Mouse (Mus musculus) layer of hippocampus, postnatal 10 days (tissue): Measurements from ENCODE around the gene Etnk2. TPM values are rescaled to one million over a fixed set of nuclear protein-coding genes. Genes with fewer than 3 reads are reported as not detected.

Experiments used
- DNase-seq, 2 experiments: peaks; one replicate each; pipeline ENCODE4 v3.0.0; 2021; ENCODE audit warnings: low spot score in 2 of 2
- total RNA-seq, 2 experiments: library from RNA; stranded (reverse); gene quantifications; 2 replicates each; pipeline ENCODE4 v1.2.3; 2021

Etnk2 gene
- total RNA-seq, 2 experiments from 2014 or later = 5.3 to 7.3 TPM

GRCm38 (mm10) chr1:133382008-133382407, 18.6 kb downstream of the Etnk2 start:
- no peak for DNase-seq

GRCm38 (mm10) chr1:133382552-133383155, 19.3 kb downstream of the Etnk2 start:
- no peak for DNase-seq

GRCm38 (mm10) chr1:133383157-133383783, 19.9 kb downstream of the Etnk2 start:
- no peak for DNase-seq

DNA sequence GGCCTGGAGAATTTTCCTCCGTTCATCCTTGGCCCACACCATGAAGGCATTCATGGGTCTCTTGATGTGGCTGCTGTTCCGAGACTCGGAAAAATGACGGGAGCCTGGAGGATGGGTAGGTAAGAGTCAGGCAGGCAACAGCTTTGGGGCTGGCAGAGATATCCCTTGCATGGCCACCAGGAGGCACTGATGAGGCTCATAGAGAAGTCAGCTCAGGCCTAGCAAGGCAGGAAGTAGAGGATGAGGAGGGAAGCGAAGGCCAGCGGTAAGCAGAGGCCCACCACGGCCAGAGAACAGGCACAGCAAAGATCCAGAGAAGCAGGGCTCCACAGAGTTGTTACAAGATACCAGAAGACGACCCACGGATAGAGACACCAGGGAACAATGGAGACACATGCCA, 22.1 kb downstream of the Etnk2 start:
- peak; percentile 81 to 82 for DNase-seq

DNA sequence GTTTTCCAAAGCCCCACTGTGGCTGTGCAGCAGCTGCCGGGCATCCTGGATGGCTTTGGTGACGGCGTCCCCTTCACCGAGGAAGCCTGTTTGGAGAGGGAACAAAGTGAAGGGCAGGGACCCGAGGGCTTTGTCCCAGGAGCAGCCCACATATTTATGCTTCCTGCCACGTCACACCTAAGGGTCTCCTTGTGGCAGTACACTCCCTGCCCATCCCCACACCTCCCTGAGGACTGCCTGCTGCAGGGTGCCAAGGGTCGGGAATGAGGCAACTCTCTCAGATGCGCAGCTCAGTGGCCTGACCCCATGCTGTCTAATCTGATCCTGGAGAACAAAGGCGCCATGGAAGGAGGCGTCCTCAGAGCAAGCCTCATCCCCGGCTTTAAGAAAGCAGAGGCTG, 22.8 kb downstream of the Etnk2 start:
- DNase-seq = no peak

GRCm38 (mm10) chr1:133387539-133388268, 24.3 kb downstream of the Etnk2 start:
- no peak for DNase-seq

DNA sequence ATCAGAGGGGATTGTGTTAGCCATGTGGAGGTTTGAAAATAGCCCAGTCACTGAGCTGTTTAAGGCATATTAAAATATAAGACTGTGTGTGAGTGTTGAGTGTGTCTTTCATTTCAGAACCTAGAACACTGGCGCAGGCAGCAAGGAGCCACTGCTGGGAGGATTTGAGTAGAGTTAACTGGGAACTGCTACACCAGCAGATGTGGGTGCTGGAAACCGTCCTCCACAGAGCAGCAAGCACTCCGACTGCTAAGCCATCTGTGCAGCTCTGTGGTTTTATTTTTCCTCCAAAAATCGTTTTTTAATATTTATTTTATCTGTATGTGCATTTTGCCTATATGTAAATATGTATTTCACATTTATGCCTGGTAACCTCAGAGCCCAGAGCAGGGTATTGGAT, 31.3 kb downstream of the Etnk2 start:
- DNase-seq = no peak

DNA sequence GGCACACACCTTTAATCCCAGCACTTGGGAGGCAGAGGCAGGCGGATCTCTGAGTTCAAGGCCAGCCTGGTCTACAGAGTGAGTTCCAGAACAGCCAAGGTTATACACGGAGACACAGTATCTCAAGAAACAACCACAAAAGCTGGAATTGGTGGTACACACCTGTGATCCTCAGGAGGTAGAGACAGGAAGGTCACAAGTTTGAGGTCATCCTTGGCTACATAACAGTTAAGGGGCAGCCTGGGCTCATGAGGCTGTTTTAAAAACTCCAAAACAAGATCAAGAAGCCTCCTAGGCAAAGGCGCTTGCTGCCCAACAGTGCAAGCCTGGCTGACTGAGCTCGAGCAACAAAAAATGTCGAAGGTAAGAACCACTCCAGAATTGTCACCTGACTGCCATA, 33.3 kb downstream of the Etnk2 start:
- no peak for DNase-seq

DNA sequence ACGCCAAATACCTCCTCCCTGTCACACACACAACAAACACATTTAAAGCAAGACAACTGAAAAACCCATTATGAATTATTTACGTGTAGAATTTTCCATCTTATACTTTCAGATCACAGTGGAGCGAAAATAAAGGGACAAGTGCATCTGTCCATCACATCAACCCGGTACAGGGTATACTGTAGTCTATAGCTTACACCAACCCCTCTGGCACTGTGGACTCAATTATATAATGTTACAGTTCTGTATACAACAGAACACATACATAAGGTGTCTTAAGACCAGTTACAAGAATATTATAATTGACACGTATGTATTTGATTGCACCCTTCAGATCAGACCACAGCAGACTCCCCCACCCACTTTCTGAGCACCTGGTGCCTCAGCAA, 33.7 kb downstream of the Etnk2 start:
- DNase-seq = no peak

DNA sequence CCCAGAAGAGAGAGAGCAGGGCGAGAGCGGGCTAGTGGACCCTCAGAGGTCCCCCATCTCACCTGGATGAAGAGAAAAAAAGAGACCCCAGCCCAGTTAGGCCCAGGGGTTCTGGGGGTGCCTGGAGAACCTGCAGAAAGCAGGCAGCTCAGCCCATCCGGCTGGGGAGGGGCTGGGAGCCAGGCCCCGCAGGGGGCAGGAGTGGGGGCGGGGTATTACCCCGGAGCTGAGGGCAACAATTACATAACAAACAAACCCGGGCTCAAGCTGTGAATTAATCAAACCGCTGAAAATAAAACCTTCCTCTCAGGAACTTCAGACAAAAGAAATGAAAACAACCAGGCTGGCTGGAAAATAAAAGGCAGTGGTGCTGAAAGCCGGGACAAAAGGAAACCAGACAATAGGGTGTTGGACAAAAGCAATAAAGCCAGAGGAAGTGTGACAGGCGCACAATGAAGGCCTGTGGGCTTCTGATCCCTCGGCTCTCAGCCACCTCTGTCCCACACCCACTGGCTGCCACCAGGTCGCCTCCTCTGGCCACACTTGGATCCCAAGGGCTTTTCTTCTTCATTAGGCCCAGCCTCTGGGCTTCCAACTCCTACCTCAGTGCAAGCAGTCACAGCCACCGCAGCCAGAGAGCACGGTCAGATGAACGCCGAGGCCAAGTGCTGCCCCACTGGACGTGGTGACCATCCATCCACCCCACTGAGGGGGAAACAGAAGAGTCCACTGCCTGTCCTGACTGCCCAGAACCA, 34.3 kb downstream of the Etnk2 start:
- no peak for DNase-seq

GRCm38 (mm10) chr1:133400014-133400725, 36.8 kb downstream of the Etnk2 start:
- no peak for DNase-seq

DNA sequence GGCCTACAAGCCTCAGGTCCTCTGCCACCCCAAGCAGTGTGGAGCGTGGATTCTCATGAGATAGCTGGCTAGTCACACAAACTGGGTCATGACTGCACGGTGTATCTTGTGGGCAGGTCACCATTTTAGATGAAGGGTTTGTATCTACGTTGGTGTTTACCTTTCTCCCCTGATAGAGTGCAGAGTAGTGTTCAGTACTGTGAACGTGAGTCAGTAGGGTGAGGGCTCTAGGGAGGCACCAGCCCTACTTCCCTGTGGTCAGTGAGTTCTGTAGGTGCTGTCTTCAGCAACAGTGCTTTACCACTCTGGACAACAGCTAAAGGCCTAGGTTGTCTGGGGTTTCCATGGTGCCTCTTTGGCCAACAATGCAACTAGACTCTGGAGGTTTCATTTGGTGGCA, 40.6 kb downstream of the Etnk2 start:
- DNase-seq = no peak

DNA sequence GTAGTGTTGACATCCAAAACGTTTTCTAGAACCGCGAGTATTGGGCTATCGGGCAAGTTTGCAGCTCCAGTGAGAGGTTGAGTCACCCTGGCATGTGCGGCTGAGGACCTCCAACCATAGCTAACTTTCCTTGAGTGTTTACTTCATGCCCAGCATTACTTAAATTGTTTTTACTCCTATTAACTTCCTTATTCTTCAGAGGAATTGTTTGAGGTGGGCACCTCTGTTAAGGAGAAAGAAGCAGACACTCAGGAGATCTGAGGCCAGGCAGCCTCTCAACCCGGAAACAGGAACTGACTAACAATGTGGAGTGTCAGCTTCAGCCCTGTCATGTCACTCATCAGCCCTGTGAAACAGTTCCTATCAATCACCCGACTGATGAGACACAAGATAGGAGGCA, 43.2 kb downstream of the Etnk2 start:
- no peak for DNase-seq

GRCm38 (mm10) chr1:133407436-133407835, 44.1 kb downstream of the Etnk2 start:
- DNase-seq = no peak

DNA sequence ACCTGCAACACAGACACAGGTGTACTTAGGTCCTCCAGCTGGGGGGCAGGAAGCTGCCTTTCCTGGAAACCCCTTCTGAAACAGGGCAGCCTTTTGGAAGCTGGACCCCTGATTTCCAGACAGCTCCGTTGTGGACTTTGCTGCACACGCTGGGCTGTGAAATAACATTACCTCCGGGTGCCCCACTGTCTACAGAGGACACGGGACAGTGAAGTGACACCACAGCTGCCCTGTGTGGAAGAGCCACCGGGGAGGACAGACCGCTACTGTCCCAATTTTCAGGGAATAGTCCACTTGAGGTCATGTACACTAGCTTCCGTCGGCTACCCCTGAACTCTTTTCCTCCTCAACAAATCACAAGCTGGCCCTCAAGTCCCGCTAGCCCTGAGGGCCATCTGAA, 44.9 kb downstream of the Etnk2 start:
- no peak for DNase-seq

DNA sequence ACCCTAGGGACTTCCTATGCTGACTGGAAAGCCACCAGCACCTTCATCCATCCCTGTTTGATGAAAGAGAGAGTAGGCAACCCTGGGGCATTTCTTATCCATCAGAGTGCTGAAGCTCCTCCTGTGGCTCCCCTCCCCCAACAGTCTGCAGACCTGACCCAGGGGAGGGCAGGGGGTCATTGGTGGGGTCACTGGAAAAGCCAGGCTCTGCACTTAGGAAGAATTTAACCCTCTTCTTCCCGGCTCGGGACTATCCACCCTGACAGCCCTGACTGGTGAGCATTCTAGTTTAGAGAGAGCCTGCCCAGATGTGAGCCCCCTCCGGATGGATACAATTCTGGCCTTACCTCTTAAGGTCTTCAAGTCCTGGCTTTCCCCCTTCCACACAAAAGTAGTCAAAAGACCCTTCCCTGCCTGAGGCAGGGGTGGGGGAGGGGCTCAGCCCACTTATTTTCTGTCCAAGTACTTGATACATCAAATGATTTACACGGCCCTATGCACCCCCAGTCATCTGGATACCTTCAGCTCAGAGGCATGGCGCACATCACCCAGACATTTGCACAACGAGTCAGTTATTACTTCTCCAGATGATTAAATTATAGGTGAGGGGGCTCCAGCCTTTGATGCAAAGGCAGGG, 45.6 kb downstream of the Etnk2 start:
- no peak for DNase-seq

- DNase-seq = no peak
Measured at GRCm38 (mm10) chr1:133409786-133410185, 46.4 kb downstream of the Etnk2 start.

DNA sequence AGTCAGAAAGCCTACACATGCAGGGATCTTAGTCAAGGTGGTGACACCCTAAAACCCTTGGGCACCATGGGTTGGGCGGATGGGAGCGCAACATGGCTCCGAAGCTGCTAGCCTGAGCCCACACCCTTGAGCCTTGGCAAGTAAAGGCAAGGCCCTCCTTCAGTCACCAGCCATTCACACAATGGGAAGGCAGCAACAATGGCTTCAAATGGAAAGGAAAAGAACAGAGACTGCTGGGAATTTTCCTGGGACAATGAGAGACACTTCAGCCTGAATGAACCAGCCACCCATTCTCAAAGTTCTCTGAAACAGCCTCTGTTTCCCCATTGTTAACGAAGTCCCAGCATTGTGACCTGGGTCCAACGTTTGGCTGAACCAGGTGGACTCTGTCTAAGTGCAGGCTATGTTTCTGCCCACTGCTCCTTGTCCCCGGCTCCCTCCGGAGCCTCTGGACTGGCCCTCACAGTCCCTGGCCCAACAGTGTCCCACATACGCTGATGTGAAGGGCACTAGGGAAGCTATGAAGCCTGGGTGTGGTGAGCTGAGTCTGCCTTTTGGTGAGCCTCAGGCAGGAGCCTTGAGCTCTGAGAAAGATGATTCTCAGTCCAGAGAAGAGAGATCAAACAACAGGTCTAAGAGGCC, 48.3 kb downstream of the Etnk2 start:
- DNase-seq = no peak

- no peak for DNase-seq
Measured at GRCm38 (mm10) chr1:133412941-133413340, 49.6 kb downstream of the Etnk2 start.

- no peak for DNase-seq
Measured at GRCm38 (mm10) chr1:133415086-133415485, 51.7 kb downstream of the Etnk2 start.
